Mouse (Mus musculus) forebrain, embryonic 14.5 days (tissue): ENCODE results near the gene Nxpe5. TPM values are rescaled to one million over a fixed set of nuclear protein-coding genes. Genes with fewer than 3 reads are reported as not detected.
A peak's percentile ranks its signal among the peaks of the same experiment; 100 is the strongest.

Experiments
- ATAC-seq: fragments of 200-750 bp; cut with Nextera tagmentation; 2 replicates; pipeline ENCODE4 v1.8.0; 2017; ENCODE audit warnings: mild to moderate bottlenecking, moderate library complexity
- DNase-seq: peaks from one replicate; pipeline ENCODE4 v3.0.0-alpha.2; 2015; ENCODE audit warnings: low spot score
- H3K27ac ChIP-seq: fragments of 300-500 bp; sonication (generic); 2 replicates; pipeline ENCODE4 v1.5.1; 2014; ENCODE audit warnings: low read depth, mild to moderate bottlenecking, control low read depth, low read length, moderate library complexity
- H3K27me3 ChIP-seq: fragments of 300-500 bp; sonication (generic); replicated peaks from 2 replicates; pipeline ENCODE4 v1.6.1; 2014; ENCODE audit warnings: low read length, control low read depth, mixed read lengths; ENCODE audit not compliant: control insufficient read depth, insufficient read depth
- H3K36me3 ChIP-seq: fragments of 300-500 bp; sonication (generic); 2 replicates; pipeline ENCODE4 v1.6.1; 2014; ENCODE audit warnings: low read length, control low read depth; ENCODE audit not compliant: control insufficient read depth, insufficient read depth
- H3K4me1 ChIP-seq: fragments of 300-500 bp; sonication (generic); 2 replicates; pipeline ENCODE4 v1.6.1; 2014; ENCODE audit warnings: antibody characterized with exemption, low read length, control low read depth; ENCODE audit not compliant: control insufficient read depth, insufficient read depth
- H3K4me2 ChIP-seq: fragments of 300-500 bp; sonication (generic); 2 replicates; pipeline ENCODE4 v1.6.1; 2014; ENCODE audit warnings: mild to moderate bottlenecking, control low read depth, low read length
- H3K4me3 ChIP-seq: fragments of 300-500 bp; sonication (generic); 2 replicates; pipeline ENCODE4 v1.5.1; 2014; ENCODE audit warnings: low read depth, low read length, control low read depth
- H3K9ac ChIP-seq: fragments of 300-500 bp; sonication (generic); 2 replicates; pipeline ENCODE4 v1.6.1; 2014; ENCODE audit warnings: mild to moderate bottlenecking, low read length, control low read depth, moderate library complexity
- H3K9me3 ChIP-seq: fragments of 300-500 bp; sonication (generic); replicated peaks from 2 replicates; pipeline ENCODE4 v1.6.1; 2016; ENCODE audit warnings: low read length, control low read depth, mixed read lengths; ENCODE audit not compliant: control insufficient read depth
- WGBS: fragments of 180-500 bp; shearing (Covaris S2); extraction: QIAGEN DNeasy Blood & Tissue Kit; methylation state at CpG from one replicate; pipeline ENCODE4 v1.1.7; 2014; 5-methylcytosine and 5-hydroxymethylcytosine counted together
- polyA plus RNA-seq: library from polyadenylated mRNA; unstranded; fragments of >200 nt; fragmentation: Nextera tagmentation; extraction: Ambion mirVana; gene quantifications from 2 replicates; pipeline ENCODE4 v1.2.1, GENCODE M21; 2014

Nxpe5 gene
- not detected in 2 replicates for polyA plus RNA-seq

- H3K27me3 ChIP-seq, result no peaks in the 10 kb centered on the region
- no peak within 1 kb of the TSS for H3K4me3 ChIP-seq
- no peak within 1 kb of the TSS for H3K4me2 ChIP-seq
- no peak for DNase-seq
- H3K4me1 ChIP-seq, result no peaks in the 10 kb centered on the region
- 53% methylated on average over 2 of the region's 2 CpGs for WGBS
- H3K36me3 ChIP-seq, result no peaks in the 10 kb centered on the region
- no peak within 1 kb of the TSS for H3K27ac ChIP-seq
- no peaks in the 10 kb centered on the region for H3K9me3 ChIP-seq
- no peak within 1 kb of the TSS for H3K9ac ChIP-seq
- ATAC-seq, result no peak
Measured at GRCm38 (mm10) chr5:138225700-138226099, at the start of gene Nxpe5. Nxpe5 (plus strand) TSS chr5:138225898.

GRCm38 (mm10) chr5:138186950-138187638 is 38.6 kb upstream of the Nxpe5 start, which contains the start of the genes Taf6 and Cnpy4:
Taf6 (minus strand) TSS chr5:138187451.
Cnpy4 (plus strand) TSS chr5:138187485.
- DNase-seq (peak; percentile 95), ATAC-seq (peak; percentile 89)
- H3K4me2 ChIP-seq, result peak within 1 kb of the TSS; percentile 85
- peaks cover 40% of the 10 kb centered on the region for H3K36me3 ChIP-seq
- no peaks in the 10 kb centered on the region for H3K9me3 ChIP-seq
- H3K9ac ChIP-seq, result peak within 1 kb of the TSS; percentile 85
- WGBS, result under 1% methylated on average over 31 of the region's 31 CpGs
- peak within 1 kb of the TSS; percentile 56 for H3K4me3 ChIP-seq
- no peaks in the 10 kb centered on the region for H3K27me3 ChIP-seq
- H3K27ac ChIP-seq, result peak within 1 kb of the TSS; percentile 36; the same call in 1 of the 2 replicates
- H3K4me1 ChIP-seq, result peaks cover 6% of the 10 kb centered on the region; the same call in 1 of the 2 replicates

- WGBS, result 0% methylated on average over 10 of the region's 10 CpGs
- peak; percentile 89 for ATAC-seq
- Histone ChIP-seq H3K4me2 (peak overlapping the region; percentile 85), H3K36me3 (peaks cover 40% of the 10 kb centered on the region), H3K9ac (peak overlapping the region; percentile 70), H3K27ac (peak overlapping the region; percentile 36; the same call in 1 of the 2 replicates), H3K4me3 (peak overlapping the region; percentile 56), H3K4me1 (peaks cover 6% of the 10 kb centered on the region; the same call in 1 of the 2 replicates), H3K27me3 (no peaks in the 10 kb centered on the region), H3K9me3 (no peaks in the 10 kb centered on the region)
- peak; percentile 94 for DNase-seq
Measured at GRCm38 (mm10) chr5:138187661-138188306, 37.9 kb upstream of the Nxpe5 start.

GRCm38 (mm10) chr5:138193771-138194727 is 31.6 kb upstream of the Nxpe5 start, which contains the start of gene Mblac1:
Mblac1 (plus strand) TSS chr5:138194314.
- H3K9me3 ChIP-seq, result no peaks in the 10 kb centered on the region
- H3K27me3 ChIP-seq, result no peaks in the 10 kb centered on the region
- H3K4me1 ChIP-seq, result no peaks in the 10 kb centered on the region; the same call in 1 of the 2 replicates
- H3K27ac ChIP-seq, result peak within 1 kb of the TSS; percentile 84
- peak; percentile 89 for DNase-seq
- peak within 1 kb of the TSS; percentile 97 for H3K4me2 ChIP-seq
- ATAC-seq, result peak; percentile 86
- WGBS, result 8% methylated on average over 54 of the region's 54 CpGs
- H3K9ac ChIP-seq, result peak within 1 kb of the TSS; percentile 94
- H3K36me3 ChIP-seq, result peaks cover 30% of the 10 kb centered on the region
- peak within 1 kb of the TSS; percentile 70 for H3K4me3 ChIP-seq

GRCm38 (mm10) chr5:138194755-138195345 is 30.8 kb upstream of the Nxpe5 start:
- Histone ChIP-seq H3K27me3 (no peaks in the 10 kb centered on the region), H3K27ac (peak overlapping the region; percentile 84), H3K4me3 (peak overlapping the region; percentile 70), H3K9me3 (no peaks in the 10 kb centered on the region), H3K4me1 (no peaks in the 10 kb centered on the region; the same call in 1 of the 2 replicates), H3K4me2 (peak overlapping the region; percentile 97), H3K36me3 (peaks cover 28% of the 10 kb centered on the region), H3K9ac (peak overlapping the region; percentile 94)
- DNase-seq (peak; percentile 51), ATAC-seq (peak; percentile 69)
- 2% methylated on average over 29 of the region's 29 CpGs for WGBS

GRCm38 (mm10) chr5:138195463-138195862 is 30.2 kb upstream of the Nxpe5 start:
- Histone ChIP-seq H3K36me3 (peaks cover 23% of the 10 kb centered on the region), H3K4me1 (no peaks in the 10 kb centered on the region; the same call in 1 of the 2 replicates), H3K4me3 (peak overlapping the region; percentile 70), H3K27me3 (no peaks in the 10 kb centered on the region), H3K9ac (peak overlapping the region; percentile 94; the same call in 1 of the 2 replicates), H3K9me3 (no peaks in the 10 kb centered on the region), H3K4me2 (peak overlapping the region; percentile 97), H3K27ac (no peak overlapping the region)
- 75% methylated on average over 7 of the region's 7 CpGs for WGBS
- DNase-seq (no peak), ATAC-seq (no peak)

GRCm38 (mm10) chr5:138199576-138199975 is 26.1 kb upstream of the Nxpe5 start:
- Histone ChIP-seq H3K4me3 (no peak overlapping the region), H3K9ac (no peak overlapping the region), H3K27ac (no peak overlapping the region), H3K27me3 (no peaks in the 10 kb centered on the region), H3K4me1 (no peaks in the 10 kb centered on the region), H3K9me3 (no peaks in the 10 kb centered on the region), H3K36me3 (no peaks in the 10 kb centered on the region), H3K4me2 (no peak overlapping the region)
- ATAC-seq (no peak), DNase-seq (peak; percentile 36)
- WGBS, result 10% methylated on average over 1 of the region's 1 CpGs

GRCm38 (mm10) chr5:138202086-138202485 is 23.6 kb upstream of the Nxpe5 start:
- H3K36me3 ChIP-seq, result no peaks in the 10 kb centered on the region
- no peaks in the 10 kb centered on the region for H3K4me1 ChIP-seq
- WGBS, result 89% methylated on average over 3 of the region's 3 CpGs
- no peak for ATAC-seq
- no peak overlapping the region for H3K4me3 ChIP-seq
- no peak overlapping the region for H3K27ac ChIP-seq
- no peak overlapping the region for H3K4me2 ChIP-seq
- DNase-seq, result no peak
- no peaks in the 10 kb centered on the region for H3K9me3 ChIP-seq
- no peaks in the 10 kb centered on the region for H3K27me3 ChIP-seq
- H3K9ac ChIP-seq, result no peak overlapping the region
